Mouse (Mus musculus): ENCODE measurements around the gene Clmp.

DNA sequence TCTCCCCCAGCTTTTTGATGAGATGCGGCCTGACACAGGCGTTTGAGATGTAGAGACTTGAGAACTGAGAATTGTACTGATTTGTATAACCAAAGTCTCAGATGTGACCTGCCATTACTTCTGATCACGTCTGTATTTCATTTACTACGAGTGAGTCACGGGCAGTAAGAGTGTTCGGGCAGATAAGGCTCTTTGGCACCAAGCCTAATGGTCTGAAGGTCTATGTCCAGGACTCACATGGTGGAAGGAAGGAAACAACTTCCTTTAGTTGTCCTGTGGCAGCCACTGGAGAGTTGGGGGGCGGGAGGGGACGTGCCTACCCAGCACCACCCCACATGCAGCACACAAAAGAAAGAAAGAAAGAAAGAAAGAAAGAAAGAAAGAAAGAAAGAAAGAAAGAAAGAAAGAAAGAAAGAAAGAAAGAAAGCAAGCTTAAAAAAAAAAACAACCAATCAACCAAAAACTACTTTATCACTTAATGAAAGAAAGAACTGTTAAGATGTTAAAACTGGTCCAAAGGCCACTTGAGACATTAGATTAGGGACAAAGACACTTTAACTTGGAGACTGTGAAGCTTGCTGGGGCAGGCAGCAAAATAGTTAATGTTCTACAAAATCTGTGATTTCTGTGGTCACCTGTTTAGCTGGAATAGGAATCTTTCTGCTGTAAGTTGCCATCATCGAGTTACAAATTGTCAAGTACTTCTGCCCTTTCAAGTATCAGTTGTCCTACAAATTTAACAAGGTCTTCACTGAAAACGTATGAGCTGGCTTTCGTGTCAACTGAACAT, 90.9 kb downstream of the Clmp start:
- no peak for TF ChIP-seq CTCF (IDR thresholded peaks at IDR 0.05; ENCODE audit: control insufficient read depth, insufficient read depth, insufficient replicate concordance, low read depth, low read length)
- TF ChIP-seq POLR2A (IDR thresholded peaks at IDR 0.05; ENCODE audit: control insufficient read depth, low read depth, low read length): no peak
